Comparison of ENCODE assay signal across 35 mouse cellular contexts in the genomic region with DNA sequence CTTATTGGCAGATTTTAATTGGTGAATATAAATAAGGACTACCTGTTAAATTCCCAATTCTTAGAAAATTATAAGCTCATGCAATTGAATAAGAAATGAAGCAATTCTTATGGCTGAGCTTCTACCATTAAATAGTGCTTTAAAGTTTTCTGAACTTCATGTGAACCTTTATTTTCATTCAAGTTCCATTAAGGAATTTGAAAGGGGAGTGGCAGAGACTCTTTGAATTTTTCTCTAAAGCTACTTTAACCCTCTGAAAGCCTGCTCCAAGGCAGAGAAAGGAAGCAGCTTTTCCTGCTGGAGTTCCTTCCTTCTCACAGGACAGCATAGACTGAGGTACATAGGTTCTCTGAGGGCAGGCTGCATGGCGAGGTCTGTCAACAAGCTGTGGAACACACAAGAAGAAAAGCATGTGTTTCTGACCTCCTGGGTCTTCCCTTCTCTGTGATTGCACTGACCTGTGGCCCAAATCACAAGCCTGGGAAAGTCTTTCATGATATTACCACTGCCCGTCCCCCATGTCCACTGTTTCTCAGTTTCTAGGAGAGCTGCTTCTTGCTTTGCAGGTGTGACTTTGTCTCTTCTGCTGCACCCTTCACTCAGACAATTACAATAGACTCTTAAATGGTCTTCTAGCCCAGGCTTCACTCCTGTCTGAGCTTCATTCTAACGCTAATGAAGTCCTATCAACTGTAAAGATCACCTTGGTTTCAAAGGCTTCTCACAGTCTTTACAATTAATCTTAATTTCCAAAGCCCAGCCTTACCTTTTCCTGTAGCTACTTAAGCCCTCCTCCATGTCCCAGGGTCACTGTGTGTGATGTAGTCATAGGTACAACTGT.
DNase-seq lines count a peak whose midpoint lies in the region; ATAC-seq and TF ChIP-seq lines count a peak whose summit lies in the region.
"Had no signal": no experiment of that assay in that cellular context is flagged by ENCODE, and none has a peak within 500 bp of the region (broad histone marks: within the 10 kb centered on the region; RNA-seq: fewer than 3 reads in every experiment).

No protein-coding gene starts in this region.

- H3K9ac ChIP-seq in lung, postnatal 0 days (replicated peaks; ENCODE audit: low read depth) = no peak overlapping the region
- H3K9ac ChIP-seq: embryonic facial prominence, embryonic 12.5 days; heart, embryonic 12.5 days; kidney, embryonic 15.5 days; liver, embryonic 12.5 days; liver, postnatal 0 days; midbrain, embryonic 12.5 days; stomach, embryonic 15.5 days had no signal

- peak; percentile 73 for DNase-seq in heart, adult 11 months
- no peak for DNase-seq in heart, postnatal 36 days
- peak; percentile 66 for DNase-seq in lung, postnatal 0 days (ENCODE audit: low spot score)
- DNase-seq in lung, adult 2 months = no peak
- DNase-seq in ZHBTc4 (ENCODE audit: low read depth, low spot score) = peak; percentile 93
- no peak for DNase-seq in forebrain, embryonic 10.5 days (ENCODE audit: extremely low spot score, low spot score)
- no peak for DNase-seq in c-Kit-positive CD71-positive TER-119-positive erythroid progenitor cells, embryonic 14.5 days (ENCODE audit: low spot score)
- DNase-seq: adrenal gland, adult 2 months; adrenal gland, postnatal 36 days; cerebellum, adult 2 months; cerebellum, postnatal 14 days; gastrocnemius, adult 2 months; gastrocnemius, postnatal 36 days; heart, adult 2 months; kidney, adult 18-20 months; kidney, postnatal 4 days; layer of hippocampus, postnatal 36 days; left cerebral cortex, postnatal 4 days; liver, postnatal 0 days; lung, postnatal 4 days; right cerebral cortex, postnatal 14 days; thymus, adult 18-20 months; thymus, postnatal 25 days had no signal

- intact Hi-C loops in heart, postnatal 36 days (cut with DNase I) = no loop called here

- no peak for ATAC-seq in lung, postnatal 0 days
- ATAC-seq: activated CD4-positive, CD25-positive, alpha-beta regulatory T cell, adult 4 months; CD4-positive, CD25-positive, alpha-beta regulatory T cell, adult 4 months; forebrain, embryonic 16.5 days; hindbrain, embryonic 16.5 days; liver, embryonic 12.5 days; liver, postnatal 0 days; Patski had no signal

- H3K4me3 ChIP-seq in lung, postnatal 0 days (ENCODE audit: low read depth, low read length) = no peak overlapping the region
- no peak overlapping the region for H3K4me3 ChIP-seq in lung, adult 2 months (replicated peaks; ENCODE audit: extremely low read depth, low read depth, low read length)
- no peak overlapping the region for H3K4me3 ChIP-seq in forebrain, embryonic 10.5 days
- H3K4me3 ChIP-seq: embryonic facial prominence, embryonic 12.5 days; gastrocnemius, adult 2 months; heart, adult 2 months; heart, embryonic 12.5 days; kidney, embryonic 15.5 days; liver, embryonic 12.5 days; megakaryocyte, embryonic 14.5 days; midbrain, embryonic 12.5 days; stomach, embryonic 15.5 days had no signal

- H3K27me3 ChIP-seq in lung, postnatal 0 days (replicated peaks; ENCODE audit: insufficient read depth, low read length) = no peaks in the 10 kb centered on the region
- H3K27me3 ChIP-seq in forebrain, embryonic 10.5 days (ENCODE audit: poor library complexity, severe bottlenecking) = no peaks in the 10 kb centered on the region
- H3K27me3 ChIP-seq: embryonic facial prominence, embryonic 12.5 days; heart, embryonic 12.5 days; kidney, embryonic 15.5 days; liver, embryonic 12.5 days; megakaryocyte, embryonic 14.5 days; midbrain, embryonic 12.5 days; Patski; stomach, embryonic 15.5 days had no signal

- H3K4me1 ChIP-seq in lung, postnatal 0 days (ENCODE audit: insufficient read depth, low read depth, low read length) = no peaks in the 10 kb centered on the region
- no peaks in the 10 kb centered on the region for H3K4me1 ChIP-seq in lung, adult 2 months (ENCODE audit: control insufficient read depth, insufficient read depth, low read length)
- peaks cover 6% of the 10 kb centered on the region for H3K4me1 ChIP-seq in forebrain, embryonic 10.5 days
- H3K4me1 ChIP-seq: embryonic facial prominence, embryonic 12.5 days; heart, embryonic 12.5 days; liver, embryonic 12.5 days; megakaryocyte, embryonic 14.5 days; midbrain, embryonic 12.5 days; stomach, embryonic 15.5 days had no signal

- H3K27ac ChIP-seq in lung, postnatal 0 days (ENCODE audit: low read length) = no peak overlapping the region
- H3K27ac ChIP-seq in forebrain, embryonic 10.5 days = no peak overlapping the region
- H3K27ac ChIP-seq: embryonic facial prominence, embryonic 12.5 days; gastrocnemius, adult 2 months; heart, adult 2 months; kidney, embryonic 15.5 days; liver, embryonic 12.5 days; midbrain, embryonic 12.5 days; stomach, embryonic 15.5 days had no signal

- H3K4me2 ChIP-seq in lung, postnatal 0 days (replicated peaks; ENCODE audit: low read depth, low read length) = no peak overlapping the region
- H3K4me2 ChIP-seq: embryonic facial prominence, embryonic 12.5 days; heart, embryonic 12.5 days; kidney, embryonic 15.5 days; liver, embryonic 12.5 days; midbrain, embryonic 12.5 days; stomach, embryonic 15.5 days had no signal

- TF ChIP-seq CTCF in lung, postnatal 0 days (IDR thresholded peaks at IDR 0.05) = no peak
- no peak for TF ChIP-seq CTCF in lung, adult 2 months (IDR thresholded peaks at IDR 0.05; ENCODE audit: insufficient read depth, low read length)

- no peak for TF ChIP-seq POLR2A in lung, adult 2 months (IDR thresholded peaks at IDR 0.05; ENCODE audit: borderline replicate concordance, extremely low read depth, low read depth, low read length)

- TF ChIP-seq EP300 in lung, postnatal 0 days (IDR thresholded peaks at IDR 0.05) = no peak

- H3K36me3 ChIP-seq in lung, postnatal 0 days (ENCODE audit: insufficient read depth, low read length) = no peaks in the 10 kb centered on the region
- no peaks in the 10 kb centered on the region for H3K36me3 ChIP-seq in forebrain, embryonic 10.5 days (replicated peaks)
- H3K36me3 ChIP-seq: embryonic facial prominence, embryonic 12.5 days; heart, embryonic 12.5 days; kidney, embryonic 15.5 days; liver, embryonic 12.5 days; midbrain, embryonic 12.5 days; stomach, embryonic 15.5 days had no signal

- whole genome bisulfite sequencing in lung, postnatal 0 days = 38% methylated on average over 3 of the region's 3 CpGs
- WGBS in lung, adult 2 months = 59% methylated on average over 3 of the region's 3 CpGs
- 51% methylated on average over 3 of the region's 3 CpGs for WGBS in forebrain, embryonic 10.5 days

- no peaks in the 10 kb centered on the region for H3K9me3 ChIP-seq in lung, postnatal 0 days (ENCODE audit: low read length)
- no peaks in the 10 kb centered on the region for H3K9me3 ChIP-seq in forebrain, embryonic 10.5 days
- H3K9me3 ChIP-seq: embryonic facial prominence, embryonic 12.5 days; kidney, embryonic 15.5 days; liver, embryonic 12.5 days; midbrain, embryonic 12.5 days; stomach, embryonic 15.5 days had no signal

Comparison
In these comparisons a context has a peak if more than half of its experiments do, and no peak if none do; other contexts are left out.
1. DNase-seq: peak in heart, adult 11 months (single experiment), lung, postnatal 0 days (single experiment) and ZHBTc4 (single experiment); none in heart, postnatal 36 days (0 of 2), lung, adult 2 months (single experiment), forebrain, embryonic 10.5 days (single experiment) and c-Kit-positive CD71-positive TER-119-positive erythroid progenitor cells, embryonic 14.5 days (single experiment).